Mouse (Mus musculus) erythroid progenitor cell, adult 5-6 weeks (primary cell): ENCODE results near the gene Ifngr2. TPM values are rescaled to one million over a fixed set of nuclear protein-coding genes. Genes with fewer than 3 reads are reported as not detected.
A peak's percentile ranks its signal among the peaks of the same experiment; 100 is the strongest.

Experiments
- ATAC-seq: replicated peaks from 2 replicates; pipeline ENCODE4 v1.8.0; 2016; ENCODE audit warnings: moderate number of reproducible peaks, mild to moderate bottlenecking, moderate TSS enrichment, inconsistent platforms; ENCODE audit not compliant: poor library complexity, low FRiP score, severe bottlenecking
- total RNA-seq, 2 experiments: library from RNA; stranded (forward) in 1 of 2; stranded (reverse) in 1 of 2; fragments of 150-400 nt in 1 of 2; fragments of 186-747, 209-891 nt in 1 of 2; gene quantifications; 2 replicates each; pipeline versions ENCODE4 v1.2.3 to v1.2.4; 2015 to 2017; ENCODE audit warnings: low replicate concordance in 2 of 2

Gene Ifngr2
- total RNA-seq, 2 experiments from 2014 or later = 2.3 to 5.4 TPM

GRCm38 (mm10) chr16:91561541-91562457, 14.9 kb downstream of the Ifngr2 start:
- no peak for ATAC-seq

- ATAC-seq = 0 out of 2 replicates have a peak, but pooled peaks have one; percentile 50
Measured at GRCm38 (mm10) chr16:91564580-91565291, 17.9 kb downstream of the Ifngr2 start.

- ATAC-seq = no peak
Measured at GRCm38 (mm10) chr16:91565292-91565951, 18.6 kb downstream of the Ifngr2 start.

GRCm38 (mm10) chr16:91566002-91566401, 19.1 kb downstream of the Ifngr2 start:
- no peak for ATAC-seq

GRCm38 (mm10) chr16:91568960-91569359, 22.1 kb downstream of the Ifngr2 start:
- ATAC-seq = no peak

GRCm38 (mm10) chr16:91571105-91571504, 24.2 kb downstream of the Ifngr2 start:
- no peak for ATAC-seq

GRCm38 (mm10) chr16:91575151-91575550, 28.3 kb downstream of the Ifngr2 start:
- no peak for ATAC-seq

GRCm38 (mm10) chr16:91578980-91579720, 32.3 kb downstream of the Ifngr2 start:
- no peak for ATAC-seq

- ATAC-seq = no peak
Measured at GRCm38 (mm10) chr16:91582307-91582706, 35.4 kb downstream of the Ifngr2 start.

- ATAC-seq = no peak
Measured at GRCm38 (mm10) chr16:91585617-91586016, 38.7 kb downstream of the Ifngr2 start.

GRCm38 (mm10) chr16:91586244-91586643, 39.4 kb downstream of the Ifngr2 start:
- ATAC-seq = no peak

GRCm38 (mm10) chr16:91587730-91588453, 41.0 kb downstream of the Ifngr2 start:
- ATAC-seq = peak; percentile 70

GRCm38 (mm10) chr16:91588703-91589102, 41.8 kb downstream of the Ifngr2 start:
- ATAC-seq = no peak

GRCm38 (mm10) chr16:91592162-91592561, 45.3 kb downstream of the Ifngr2 start:
- no peak for ATAC-seq

GRCm38 (mm10) chr16:91593262-91593661, 46.4 kb downstream of the Ifngr2 start:
- ATAC-seq = no peak

GRCm38 (mm10) chr16:91595076-91595475, 48.2 kb downstream of the Ifngr2 start:
- no peak for ATAC-seq

GRCm38 (mm10) chr16:91596397-91596778, 49.5 kb downstream of the Ifngr2 start:
- peak; percentile 36; the same call in 1 of the 2 replicates for ATAC-seq

- peak; percentile 17 for ATAC-seq
Measured at GRCm38 (mm10) chr16:91596779-91597671, 50.2 kb downstream of the Ifngr2 start.
